Mouse (Mus musculus) layer of hippocampus, postnatal 14 days (tissue): ENCODE measurements around the gene Olfr294. TPM values are rescaled to one million over a fixed set of nuclear protein-coding genes. Genes with fewer than 3 reads are reported as not detected.

Experiments used
- DNase-seq, 2 experiments: peaks; one replicate each; pipeline ENCODE4 v3.0.0; 2021 to 2022; ENCODE audit warnings: low spot score in 2 of 2, mixed read lengths in 1 of 2
- long read RNA-seq, 2 experiments: library from polyadenylated mRNA; stranded (forward); transcript quantifications; one replicate each; pipeline ENCODE4 v2.0.0; 2021
- total RNA-seq, 2 experiments: library from RNA; stranded (reverse); gene quantifications; 2 replicates each; pipeline ENCODE4 v1.2.3; 2021

The Olfr294 gene
- not detected for total RNA-seq
- long read RNA-seq, experiment 1 = 0 reads
- long read RNA-seq, experiment 2 = 0 reads

DNA sequence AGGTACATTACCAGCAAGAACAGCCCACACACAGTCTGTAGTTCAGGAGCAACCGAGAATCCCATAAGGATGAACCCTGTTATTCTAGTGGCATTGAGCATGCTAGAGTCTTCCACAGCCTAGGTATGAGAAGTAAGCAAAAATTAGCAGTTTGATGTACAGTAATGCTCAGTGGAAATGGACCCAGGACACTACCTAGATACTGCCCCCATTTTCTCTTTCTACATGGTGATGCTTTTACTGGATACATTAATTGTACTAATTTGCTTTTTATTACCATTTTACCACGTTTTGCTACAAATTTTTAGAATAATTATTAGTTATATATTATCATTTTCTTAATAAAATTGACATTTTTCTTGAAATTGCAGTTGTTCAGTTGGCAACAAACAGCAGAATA is at the start of gene Olfr294:
TSS of gene Olfr294 (minus strand) at position 101 of the 400 bp plus-strand sequence.
- DNase-seq = no peak

DNA sequence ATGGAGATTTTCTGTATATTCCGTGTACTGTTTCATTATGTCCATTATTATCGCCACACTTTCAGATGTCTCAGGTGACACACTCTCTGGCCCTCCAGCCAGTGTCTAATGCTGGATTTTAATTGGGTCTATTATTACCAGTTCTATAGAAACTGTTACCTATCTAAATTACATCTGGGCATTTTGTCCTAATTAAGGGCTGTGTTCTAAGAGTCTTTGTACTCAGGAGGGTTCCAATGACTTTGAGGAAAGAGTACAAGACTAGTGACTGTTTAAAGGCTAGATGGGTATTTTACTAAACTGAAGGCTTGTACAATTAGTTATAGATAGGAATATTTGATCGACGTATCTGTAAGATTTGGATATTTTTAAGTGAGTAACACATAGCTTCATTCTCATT is 32.3 kb upstream of the Olfr294 start, which contains the start of gene Olfr293:
TSS of gene Olfr293 (plus strand) at position 301 of the 400 bp plus-strand sequence.
- DNase-seq = no peak

- DNase-seq = no peak
These were observed 32.9 kb downstream of the Olfr294 start, which contains the start of gene Olfr295 for GRCm38 (mm10) chr7:86583562-86583961. Olfr295 (plus strand) TSS chr7:86583862.

Other genes starting within 250 kb of the Olfr294 start
- gene Olfr305, start 249.7 kb downstream of the Olfr294 start, total RNA-seq = not detected
- gene Olfr304, start 230.0 kb downstream of the Olfr294 start, total RNA-seq = not detected
- not detected for gene Olfr303, start 218.9 kb downstream of the Olfr294 start, total RNA-seq
- gene Olfr301, start 212.8 kb downstream of the Olfr294 start, total RNA-seq = not detected
- gene Olfr299, start 156.7 kb downstream of the Olfr294 start, total RNA-seq = not detected
- not detected for gene Olfr298, start 124.2 kb downstream of the Olfr294 start, total RNA-seq
- gene Olfr297, start 96.7 kb downstream of the Olfr294 start, total RNA-seq = not detected
- not detected for gene Olfr295, start 32.8 kb downstream of the Olfr294 start, total RNA-seq
- gene Olfr293, start 32.4 kb upstream of the Olfr294 start, total RNA-seq = not detected
- gene Olfr292, start 71.7 kb upstream of the Olfr294 start, total RNA-seq = not detected
- 1 to 10 TPM; 7.8 to 8.4 TPM for gene Folh1, start 159.3 kb upstream of the Olfr294 start, total RNA-seq
- not detected for gene Vmn2r77, start 178.4 kb upstream of the Olfr294 start, total RNA-seq